Mouse (Mus musculus): ENCODE results near the gene Ldlrad3. TPM values are rescaled to one million over a fixed set of nuclear protein-coding genes. Genes with fewer than 3 reads are reported as not detected.
A peak's percentile ranks its signal among the peaks of the same experiment; 100 is the strongest.

Ldlrad3 gene
- polyA plus RNA-seq, 2 experiments = 45.1 to 49.7 TPM

GRCm38 (mm10) chr2:101986344-101987087, 199.7 kb downstream of the Ldlrad3 start:
- 78% methylated on average over 3 of the region's 3 CpGs for WGBS
- H3K4me3 ChIP-seq (replicated peaks; ENCODE audit: low read length) = no peak overlapping the region
- no peak overlapping the region for H3K9ac ChIP-seq (ENCODE audit: low read depth, low read length, severe bottlenecking)
- peaks cover 41% of the 10 kb centered on the region for H3K4me1 ChIP-seq (ENCODE audit: control insufficient read depth, insufficient read depth, low read length)
- no peaks in the 10 kb centered on the region; the same call in 1 of the 2 replicates for H3K36me3 ChIP-seq (ENCODE audit: control insufficient read depth, insufficient read depth, low read length)
- 0 out of 2 replicates have a peak overlapping the region, but pooled peaks have one; percentile 33 for H3K27ac ChIP-seq (replicated peaks; ENCODE audit: low read depth, low read length)
- no peak for DNase-seq (ENCODE audit: low spot score)
- no peak overlapping the region for H3K4me2 ChIP-seq (replicated peaks; ENCODE audit: low read depth, low read length, severe bottlenecking)
- no peaks in the 10 kb centered on the region for H3K27me3 ChIP-seq (ENCODE audit: control insufficient read depth, insufficient read depth, low read length)
- TF ChIP-seq POLR2A (IDR thresholded peaks at IDR 0.05; ENCODE audit: borderline replicate concordance, extremely low read depth, insufficient read depth, insufficient read length) = no peak
- H3K9me3 ChIP-seq (ENCODE audit: control insufficient read depth, low read length) = no peaks in the 10 kb centered on the region
- no peak for ATAC-seq (ENCODE audit: low FRiP score, low read depth)

GRCm38 (mm10) chr2:101983853-101984543, 202.2 kb downstream of the Ldlrad3 start:
- ATAC-seq (ENCODE audit: low FRiP score, low read depth) = no peak
- H3K27ac ChIP-seq (replicated peaks; ENCODE audit: low read depth, low read length) = no peak overlapping the region

GRCm38 (mm10) chr2:101983082-101983852, 202.9 kb downstream of the Ldlrad3 start:
- peaks cover 54% of the 10 kb centered on the region for H3K4me1 ChIP-seq (ENCODE audit: control insufficient read depth, insufficient read depth, low read length)
- DNase-seq (ENCODE audit: low spot score) (peak; percentile 69), ATAC-seq (ENCODE audit: low FRiP score, low read depth) (peak; percentile 75)
- no peak overlapping the region for H3K4me2 ChIP-seq (replicated peaks; ENCODE audit: low read depth, low read length, severe bottlenecking)
- H3K4me3 ChIP-seq (replicated peaks; ENCODE audit: low read length) = no peak overlapping the region
- H3K36me3 ChIP-seq (ENCODE audit: control insufficient read depth, insufficient read depth, low read length) = no peaks in the 10 kb centered on the region
- H3K27ac ChIP-seq (replicated peaks; ENCODE audit: low read depth, low read length) = no peak overlapping the region; the same call in 1 of the 2 replicates
- 22% methylated on average over 15 of the region's 15 CpGs for WGBS
- no peak for TF ChIP-seq POLR2A (IDR thresholded peaks at IDR 0.05; ENCODE audit: borderline replicate concordance, extremely low read depth, insufficient read depth, insufficient read length)
- no peaks in the 10 kb centered on the region for H3K27me3 ChIP-seq (ENCODE audit: control insufficient read depth, insufficient read depth, low read length)
- no peak overlapping the region for H3K9ac ChIP-seq (ENCODE audit: low read depth, low read length, severe bottlenecking)
- no peaks in the 10 kb centered on the region for H3K9me3 ChIP-seq (ENCODE audit: control insufficient read depth, low read length)

More at GRCm38 (mm10) chr2:101983853-101984543, 202.2 kb downstream of the Ldlrad3 start:
- Histone ChIP-seq H3K36me3 (ENCODE audit: control insufficient read depth, insufficient read depth, low read length) (no peaks in the 10 kb centered on the region), H3K9ac (ENCODE audit: low read depth, low read length, severe bottlenecking) (no peak overlapping the region), H3K4me2 (replicated peaks; ENCODE audit: low read depth, low read length, severe bottlenecking) (no peak overlapping the region), H3K4me1 (ENCODE audit: control insufficient read depth, insufficient read depth, low read length) (peaks cover 47% of the 10 kb centered on the region), H3K4me3 (replicated peaks; ENCODE audit: low read length) (no peak overlapping the region), H3K9me3 (ENCODE audit: control insufficient read depth, low read length) (no peaks in the 10 kb centered on the region), H3K27me3 (ENCODE audit: control insufficient read depth, insufficient read depth, low read length) (no peaks in the 10 kb centered on the region)
- no peak for DNase-seq (ENCODE audit: low spot score)
- no peak for TF ChIP-seq POLR2A (IDR thresholded peaks at IDR 0.05; ENCODE audit: borderline replicate concordance, extremely low read depth, insufficient read depth, insufficient read length)
- 78% methylated on average over 9 of the region's 9 CpGs for WGBS

- Histone ChIP-seq H3K4me3 (replicated peaks; ENCODE audit: low read length) (no peak overlapping the region), H3K4me2 (replicated peaks; ENCODE audit: low read depth, low read length, severe bottlenecking) (no peak overlapping the region), H3K9me3 (ENCODE audit: control insufficient read depth, low read length) (no peaks in the 10 kb centered on the region), H3K9ac (ENCODE audit: low read depth, low read length, severe bottlenecking) (no peak overlapping the region), H3K27me3 (ENCODE audit: control insufficient read depth, insufficient read depth, low read length) (no peaks in the 10 kb centered on the region), H3K27ac (replicated peaks; ENCODE audit: low read depth, low read length) (no peak overlapping the region), H3K36me3 (ENCODE audit: control insufficient read depth, insufficient read depth, low read length) (no peaks in the 10 kb centered on the region), H3K4me1 (ENCODE audit: control insufficient read depth, insufficient read depth, low read length) (peaks cover 48% of the 10 kb centered on the region)
- DNase-seq (ENCODE audit: low spot score) (no peak), ATAC-seq (ENCODE audit: low FRiP score, low read depth) (no peak)
- no peak for TF ChIP-seq POLR2A (IDR thresholded peaks at IDR 0.05; ENCODE audit: borderline replicate concordance, extremely low read depth, insufficient read depth, insufficient read length)
- WGBS = 76% methylated on average over 6 of the region's 6 CpGs
Observed at GRCm38 (mm10) chr2:101981964-101982498, 204.2 kb downstream of the Ldlrad3 start.

GRCm38 (mm10) chr2:101981211-101981610, 205.0 kb downstream of the Ldlrad3 start:
- TF ChIP-seq POLR2A (IDR thresholded peaks at IDR 0.05; ENCODE audit: borderline replicate concordance, extremely low read depth, insufficient read depth, insufficient read length) = no peak
- Histone ChIP-seq H3K27ac (replicated peaks; ENCODE audit: low read depth, low read length) (no peak overlapping the region), H3K4me2 (replicated peaks; ENCODE audit: low read depth, low read length, severe bottlenecking) (no peak overlapping the region), H3K9me3 (ENCODE audit: control insufficient read depth, low read length) (no peaks in the 10 kb centered on the region), H3K4me1 (ENCODE audit: control insufficient read depth, insufficient read depth, low read length) (peaks cover 40% of the 10 kb centered on the region), H3K9ac (ENCODE audit: low read depth, low read length, severe bottlenecking) (no peak overlapping the region), H3K36me3 (ENCODE audit: control insufficient read depth, insufficient read depth, low read length) (no peaks in the 10 kb centered on the region), H3K4me3 (replicated peaks; ENCODE audit: low read length) (no peak overlapping the region), H3K27me3 (ENCODE audit: control insufficient read depth, insufficient read depth, low read length) (no peaks in the 10 kb centered on the region)
- no peak for ATAC-seq (ENCODE audit: low FRiP score, low read depth)
- no peak for DNase-seq (ENCODE audit: low spot score)
- WGBS = 69% methylated on average over 2 of the region's 2 CpGs
